In genomic region chr15:80013256-80014030, GRCm38 (mm10) we compare ENCODE assay signal across 8 mouse cellular contexts. TPM values are rescaled to one million over a fixed set of nuclear protein-coding genes. Genes with fewer than 3 reads are reported as not detected.
A peak's percentile ranks its signal among the peaks of the same experiment; 100 is the strongest.
DNase-seq lines count a peak whose midpoint lies in the region; ATAC-seq and TF ChIP-seq lines count a peak whose summit lies in the region.

No protein-coding gene starts in this region.

- peak overlapping the region; percentile 89 for H3K4me2 ChIP-seq in hindbrain, embryonic 12.5 days (replicated peaks)
- H3K4me2 ChIP-seq in limb, embryonic 14.5 days (replicated peaks; ENCODE audit: low read depth, low read length, severe bottlenecking) = peak overlapping the region; percentile 99

- no peaks in the 10 kb centered on the region for H3K36me3 ChIP-seq in liver, adult 2 months (ENCODE audit: control insufficient read depth, insufficient read depth, low read length)
- no peaks in the 10 kb centered on the region for H3K36me3 ChIP-seq in hindbrain, embryonic 12.5 days
- no peaks in the 10 kb centered on the region for H3K36me3 ChIP-seq in limb, embryonic 14.5 days (ENCODE audit: control insufficient read depth, insufficient read depth, low read length)
- H3K36me3 ChIP-seq in small intestine, adult 2 months (ENCODE audit: control insufficient read depth, insufficient read depth, low read length) = no peaks in the 10 kb centered on the region

- peak overlapping the region; percentile 76 for H3K9ac ChIP-seq in liver, adult 2 months (ENCODE audit: low read depth, low read length)
- peak overlapping the region; percentile 74 for H3K9ac ChIP-seq in hindbrain, embryonic 12.5 days
- peak overlapping the region; percentile 69 for H3K9ac ChIP-seq in limb, embryonic 14.5 days (ENCODE audit: low read depth, low read length, severe bottlenecking)

- H3K27me3 ChIP-seq in liver, adult 2 months (ENCODE audit: control insufficient read depth, insufficient read depth, low read length) = peaks cover 15% of the 10 kb centered on the region
- H3K27me3 ChIP-seq in hindbrain, embryonic 12.5 days = peaks cover 76% of the 10 kb centered on the region
- H3K27me3 ChIP-seq in limb, embryonic 14.5 days (ENCODE audit: control insufficient read depth, insufficient read depth, low read length) = peaks cover 58% of the 10 kb centered on the region
- H3K27me3 ChIP-seq in small intestine, adult 2 months (ENCODE audit: control insufficient read depth, insufficient read depth, low read length) = peaks cover 25% of the 10 kb centered on the region

- no peak for DNase-seq in liver, adult 2 months (ENCODE audit: extremely low read depth, low read depth, low spot score)
- no peak for DNase-seq in liver
- no peak for DNase-seq in limb, embryonic 14.5 days (ENCODE audit: low spot score)
- DNase-seq in embryo, embryonic 10 days (ENCODE audit: low spot score) = no peak
- DNase-seq in lung, postnatal 14 days = no peak

- H3K4me1 ChIP-seq in liver, adult 2 months (ENCODE audit: control insufficient read depth, insufficient read depth, low read length) = no peaks in the 10 kb centered on the region; the same call in 1 of the 2 replicates
- no peaks in the 10 kb centered on the region; the same call in 1 of the 2 replicates for H3K4me1 ChIP-seq in brown adipose tissue, adult 24 weeks (ENCODE audit: control insufficient read depth, insufficient read depth, insufficient read length, low read length)
- peaks cover 31% of the 10 kb centered on the region for H3K4me1 ChIP-seq in hindbrain, embryonic 12.5 days
- peaks cover 19% of the 10 kb centered on the region; the same call in 1 of the 2 replicates for H3K4me1 ChIP-seq in limb, embryonic 14.5 days (ENCODE audit: control insufficient read depth, insufficient read depth, low read length)
- peaks cover 11% of the 10 kb centered on the region; the same call in 1 of the 2 replicates for H3K4me1 ChIP-seq in small intestine, adult 2 months (ENCODE audit: control insufficient read depth, insufficient read depth, insufficient read length, low read length)

- peak overlapping the region; percentile 59 for H3K4me3 ChIP-seq in liver, adult 2 months (ENCODE audit: insufficient read depth, low read depth, low read length)
- peak overlapping the region; percentile 92 for H3K4me3 ChIP-seq in brown adipose tissue, adult 24 weeks (ENCODE audit: insufficient read depth, low read depth, low read length)
- H3K4me3 ChIP-seq in hindbrain, embryonic 12.5 days = peak overlapping the region; percentile 51
- peak overlapping the region; percentile 61 for H3K4me3 ChIP-seq in limb, embryonic 14.5 days (replicated peaks; ENCODE audit: low read length)
- H3K4me3 ChIP-seq in small intestine, adult 2 months (ENCODE audit: low read depth, low read length) = peak overlapping the region; percentile 67

- H3K79me2 ChIP-seq in liver, adult 2 months (ENCODE audit: control insufficient read depth, insufficient read depth, low read length) = 0 out of 2 replicates have a peak, but pooled peaks cover 3% of the 10 kb centered on the region

- H3K27ac ChIP-seq in liver, adult 2 months (replicated peaks; ENCODE audit: insufficient read depth, low read depth, low read length) = 0 out of 2 replicates have a peak overlapping the region, but pooled peaks have one; percentile 16
- H3K27ac ChIP-seq in brown adipose tissue, adult 24 weeks (replicated peaks; ENCODE audit: low read depth, low read length) = peak overlapping the region; percentile 82
- H3K27ac ChIP-seq in hindbrain, embryonic 12.5 days = no peak overlapping the region
- no peak overlapping the region for H3K27ac ChIP-seq in limb, embryonic 14.5 days (replicated peaks; ENCODE audit: low read depth, low read length)
- peak overlapping the region; percentile 48 for H3K27ac ChIP-seq in small intestine, adult 2 months (ENCODE audit: insufficient read depth, low read depth, low read length)

- TF ChIP-seq CTCF in liver, adult 2 months (IDR thresholded peaks at IDR 0.05; ENCODE audit: low read depth, low read length) = no peak
- TF ChIP-seq CTCF in small intestine, adult 2 months (IDR thresholded peaks at IDR 0.05; ENCODE audit: extremely low read depth, insufficient read length, insufficient replicate concordance, low read depth, low read length) = no peak

- H3K9me3 ChIP-seq in hindbrain, embryonic 12.5 days (replicated peaks) = no peaks in the 10 kb centered on the region
- no peaks in the 10 kb centered on the region for H3K9me3 ChIP-seq in limb, embryonic 14.5 days (ENCODE audit: control insufficient read depth, low read length)

- ATAC-seq in hindbrain, embryonic 12.5 days (ENCODE audit: low FRiP score) = peak; percentile 3; the same call in 1 of the 2 replicates
- ATAC-seq in limb, embryonic 14.5 days (ENCODE audit: low FRiP score, low read depth) = no peak

- 2% methylated on average over 34 of the region's 36 CpGs for WGBS in liver, adult 2 months
- WGBS in hindbrain, embryonic 12.5 days = 3% methylated on average over 36 of the region's 36 CpGs
- WGBS in limb, embryonic 14.5 days = 3% methylated on average over 20 of the region's 36 CpGs
- under 1% methylated on average over 34 of the region's 36 CpGs for WGBS in small intestine, adult 2 months

- no peak for TF ChIP-seq POLR2A in liver, adult 2 months (IDR thresholded peaks at IDR 0.05; ENCODE audit: extremely low read depth, insufficient read depth, low read length)
- no peak for TF ChIP-seq POLR2A in limb, embryonic 14.5 days (IDR thresholded peaks at IDR 0.05; ENCODE audit: borderline replicate concordance, extremely low read depth, insufficient read depth, insufficient read length)
- no peak for TF ChIP-seq POLR2A in small intestine, adult 2 months (IDR thresholded peaks at IDR 0.05; ENCODE audit: low read depth, low read length)

RNA-seq across cellular contexts. Expression of gene Pdgfb, which starts 1.3 kb away (rescaled TPM):
- 0.65 and 1.6 TPM in 2 replicates for total RNA-seq in liver, adult 2 months (2014; rRNA removed)
- polyA plus RNA-seq in liver, adult 2 months (2012; rRNA removed) = 1.0 and 1.2 TPM in 2 replicates
- 9.8 and 13.0 TPM in 2 replicates for polyA plus RNA-seq in brown adipose tissue, adult 24 weeks (2012; ENCODE audit: insufficient read depth, insufficient read length, missing spikeins)
- polyA plus RNA-seq in hindbrain, embryonic 12.5 days (2016; fragmentation: Nextera tagmentation; extraction: Ambion mirVana) = 2.5 and 3.2 TPM in 2 replicates
- polyA plus RNA-seq in limb, embryonic 14.5 days (2012; rRNA removed) = 15.4 and 19.9 TPM in 2 replicates
- polyA plus RNA-seq in limb, embryonic 14.5 days (2014; fragmentation: Nextera tagmentation; extraction: Ambion mirVana) = 4.2 and 5.0 TPM in 2 replicates
- 5.7 and 8.0 TPM in 2 replicates for polyA plus RNA-seq in small intestine, adult 2 months (2012; rRNA removed)

RNA-seq across cellular contexts. Expression of gene Cbx7, which starts 42.5 kb away (rescaled TPM):
- total RNA-seq in liver, adult 2 months (2014; rRNA removed) = 4.0 and 4.4 TPM in 2 replicates
- polyA plus RNA-seq in liver, adult 2 months (2012; rRNA removed) = 7.5 and 10.1 TPM in 2 replicates
- 6.8 and 7.1 TPM in 2 replicates for polyA plus RNA-seq in brown adipose tissue, adult 24 weeks (2012; ENCODE audit: insufficient read depth, insufficient read length, missing spikeins)
- polyA plus RNA-seq in hindbrain, embryonic 12.5 days (2016; fragmentation: Nextera tagmentation; extraction: Ambion mirVana) = 3.1 and 4.2 TPM in 2 replicates
- 8.5 and 9.3 TPM in 2 replicates for polyA plus RNA-seq in limb, embryonic 14.5 days (2012; rRNA removed)
- polyA plus RNA-seq in limb, embryonic 14.5 days (2014; fragmentation: Nextera tagmentation; extraction: Ambion mirVana) = 2.1 and 2.9 TPM in 2 replicates
- 9.9 and 32.8 TPM in 2 replicates for polyA plus RNA-seq in small intestine, adult 2 months (2012; rRNA removed)

Comparison
In these comparisons a context has a peak if more than half of its experiments do, and no peak if none do; other contexts are left out.
1. H3K27ac ChIP-seq: peak in liver, adult 2 months (single experiment), brown adipose tissue, adult 24 weeks (single experiment) and small intestine, adult 2 months (single experiment); none in hindbrain, embryonic 12.5 days (single experiment) and limb, embryonic 14.5 days (single experiment).
2. Peak in every context shown above with its lines, with median percentiles within 50 percentile points of each other: H3K4me3 ChIP-seq and H3K9ac ChIP-seq.